Mouse (Mus musculus): Measurements from ENCODE around the gene Svop. TPM values are rescaled to one million over a fixed set of nuclear protein-coding genes. Genes with fewer than 3 reads are reported as not detected.

Svop gene
- total RNA-seq, 2 experiments from 2014 or later = 107 to 115 TPM

DNA sequence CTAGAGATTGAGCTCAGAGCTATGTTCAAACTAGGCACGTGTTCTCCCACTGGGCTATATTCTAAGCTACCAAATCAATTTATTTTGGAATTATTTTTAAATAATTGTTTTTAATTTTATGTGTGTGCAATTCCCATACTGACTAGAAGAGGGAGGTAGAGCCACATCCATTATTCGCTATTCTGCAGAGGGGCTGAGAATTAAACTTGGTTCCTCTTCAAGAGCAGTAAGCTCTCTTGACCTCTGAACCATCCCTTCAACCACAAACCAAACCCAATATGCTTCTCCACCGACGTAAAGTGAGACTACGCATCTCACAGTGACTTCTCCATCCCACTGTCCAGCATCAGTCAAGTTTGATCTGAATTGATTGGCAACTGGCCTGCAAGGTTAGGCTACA is 44.2 kb downstream of the Svop start:
- no peak for DNase-seq
- intact Hi-C loops (cut with DNase I) = loop anchor here (10.0 kb wide), 2 partner anchors 92 to 192 kb away; no protein-coding TSS in a partner anchor

DNA sequence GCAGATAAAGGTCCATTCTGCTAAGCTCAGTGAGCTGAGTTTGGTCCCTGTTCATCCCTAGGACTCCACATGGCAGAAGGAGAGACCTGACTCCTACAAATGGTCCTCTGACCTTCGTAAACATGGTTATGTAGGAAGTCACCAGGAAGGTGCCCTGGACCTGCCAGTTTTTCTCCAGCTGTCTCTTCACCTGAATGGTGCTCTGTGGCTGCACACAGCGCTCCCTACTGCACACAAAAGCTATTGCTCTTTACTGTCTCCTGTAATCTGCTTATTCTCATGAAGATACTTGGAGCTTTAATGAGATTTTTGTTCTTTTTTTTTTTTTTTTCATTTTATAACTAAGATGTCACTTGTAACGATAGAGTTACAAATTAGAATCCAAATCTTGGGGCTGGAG is 44.8 kb downstream of the Svop start:
- DNase-seq = peak; percentile 22
- intact Hi-C loops (cut with DNase I) = loop anchor here (10.0 kb wide), 2 partner anchors 92 to 192 kb away; no protein-coding TSS in a partner anchor

DNA sequence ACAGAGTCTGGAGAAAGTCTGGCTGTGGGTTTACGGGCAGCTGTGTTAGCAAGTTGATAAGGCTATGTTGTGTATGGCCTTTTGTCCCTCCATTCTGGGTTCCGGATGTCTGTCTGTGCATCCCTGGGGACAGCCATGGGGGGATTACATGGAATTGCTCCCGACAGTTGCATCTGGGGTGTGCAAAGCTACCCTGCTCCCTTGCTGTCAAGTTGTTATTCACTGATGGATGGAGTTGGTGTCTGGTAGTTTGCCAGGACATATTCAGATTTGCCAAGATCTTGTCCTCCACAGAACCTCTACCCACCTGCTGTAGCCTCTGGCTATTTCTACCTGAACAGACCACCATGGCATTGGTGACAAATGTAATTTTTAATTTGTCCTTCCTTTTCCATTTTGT is 45.2 kb downstream of the Svop start:
- intact Hi-C loops (cut with DNase I) = loop anchor here (10.0 kb wide), 2 partner anchors 91 to 191 kb away; no protein-coding TSS in a partner anchor
- DNase-seq = peak; percentile 57

DNA sequence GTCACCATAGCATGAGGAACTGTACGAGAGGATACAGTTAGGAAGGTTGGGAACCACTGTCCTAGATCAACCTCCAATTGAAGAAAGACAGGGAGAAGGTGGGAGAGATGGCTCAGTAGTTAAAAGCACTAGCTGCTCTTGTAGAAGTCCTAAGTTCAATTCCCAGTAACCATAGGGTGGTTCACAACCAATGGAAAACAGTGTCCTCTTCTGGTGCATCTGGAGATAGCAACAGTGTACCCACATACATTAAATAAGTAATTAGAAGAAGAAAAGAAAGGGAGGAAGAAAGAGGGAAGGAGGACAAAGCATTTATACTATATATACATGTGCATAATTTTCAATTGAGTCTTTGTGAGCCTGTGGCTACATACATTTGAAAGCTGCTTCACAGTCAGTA is 46.2 kb downstream of the Svop start:
- DNase-seq = no peak
- intact Hi-C loops (cut with DNase I) = loop anchor here (10.0 kb wide), 2 partner anchors 90 to 190 kb away; no protein-coding TSS in a partner anchor

DNA sequence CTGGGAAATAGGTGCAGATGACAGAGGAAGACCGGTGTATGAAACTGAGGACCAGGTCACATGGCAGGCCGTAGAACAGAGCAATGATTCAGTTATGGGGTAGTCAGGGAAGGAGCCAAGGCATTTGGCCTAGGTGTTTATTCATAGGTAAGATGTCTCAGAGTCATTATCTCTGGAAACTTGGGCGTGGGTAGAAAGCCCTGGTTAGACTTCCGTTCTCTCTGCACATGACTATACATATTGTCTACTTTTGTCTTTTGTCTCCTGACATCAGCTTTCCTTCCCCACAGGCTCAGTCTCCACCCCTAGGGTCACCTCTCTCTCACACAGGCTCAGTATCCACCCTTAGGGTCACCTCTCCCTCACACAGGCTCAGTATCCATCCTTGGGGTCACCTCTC is 47.6 kb downstream of the Svop start:
- intact Hi-C loops (cut with DNase I) = loop anchor here (10.0 kb wide), 2 partner anchors 89 to 189 kb away; no protein-coding TSS in a partner anchor
- no peak for DNase-seq

DNA sequence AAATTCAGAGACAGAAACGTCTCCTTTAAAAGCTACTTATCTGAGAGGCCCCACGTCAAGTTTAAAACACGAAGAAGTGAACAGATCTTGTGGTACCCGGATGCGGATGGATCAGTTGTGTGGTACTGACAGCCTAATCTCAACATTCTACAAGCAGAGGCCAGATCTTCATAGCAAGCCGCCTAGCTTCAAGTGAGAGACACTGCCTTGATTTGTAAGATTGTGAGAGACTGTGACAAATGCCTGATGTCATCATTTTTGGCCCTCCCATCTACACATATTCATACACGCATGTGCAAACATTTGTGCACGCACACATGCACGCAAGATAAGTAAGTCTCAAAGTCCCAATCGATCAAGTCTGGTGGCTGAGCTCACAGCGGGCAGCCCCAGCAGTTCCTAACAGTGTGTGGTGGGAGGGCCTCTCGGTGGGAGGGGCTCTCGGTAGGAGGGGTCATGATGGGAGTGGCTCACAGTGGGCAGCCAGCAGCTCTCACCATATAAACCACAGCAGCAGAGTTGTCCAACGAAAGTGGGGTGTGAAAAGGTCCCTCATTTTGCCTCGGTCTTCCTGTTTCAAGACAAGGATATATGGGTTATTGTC is 49.9 kb downstream of the Svop start:
- intact Hi-C loops (cut with DNase I) = loop anchor here (10.0 kb wide), 2 partner anchors 87 to 187 kb away; no protein-coding TSS in a partner anchor
- DNase-seq = no peak

DNA sequence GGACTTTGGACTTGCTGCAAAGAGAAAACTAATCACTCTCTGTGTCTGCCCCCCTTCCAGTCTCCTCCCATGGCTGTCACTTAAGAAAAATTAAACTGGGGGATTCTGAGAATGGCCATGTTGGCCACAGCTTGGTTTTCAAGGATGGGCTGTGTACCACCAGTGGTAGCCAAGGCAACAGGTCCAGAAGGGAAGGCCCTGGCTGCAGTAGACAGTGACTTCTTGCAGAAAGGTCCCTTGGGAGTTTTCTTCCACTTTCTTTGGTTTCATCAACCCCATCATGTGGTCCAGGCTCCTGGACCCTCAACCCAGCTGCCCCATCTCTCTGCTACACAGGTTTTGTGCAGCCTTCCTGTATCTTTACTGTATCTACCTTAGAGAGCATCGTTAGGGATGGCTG is 50.5 kb downstream of the Svop start:
- DNase-seq = no peak
- intact Hi-C loops (cut with DNase I) = loop anchor here (10.0 kb wide), 2 partner anchors 86 to 186 kb away; no protein-coding TSS in a partner anchor

DNA sequence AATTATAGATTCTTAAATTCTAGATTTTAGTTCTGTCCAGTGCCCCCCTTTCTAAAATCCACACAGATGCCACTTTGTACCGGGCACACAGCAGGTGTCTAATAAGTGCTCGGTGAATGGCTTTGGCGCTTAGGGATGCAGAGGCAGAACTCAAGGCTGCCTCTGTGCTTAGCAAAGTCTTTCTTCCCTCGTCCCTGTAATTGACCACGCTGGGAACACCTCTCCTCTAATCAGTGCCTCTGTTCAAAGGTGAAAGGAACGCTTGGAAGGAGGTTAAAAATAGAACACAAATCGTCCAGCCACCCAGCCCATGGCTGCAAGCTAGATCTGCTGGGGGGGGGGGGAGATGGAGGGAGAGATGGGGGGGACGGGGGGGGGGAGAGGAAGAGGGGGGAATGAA is 50.9 kb downstream of the Svop start:
- intact Hi-C loops (cut with DNase I) = loop anchor here (10.0 kb wide), 2 partner anchors 86 to 186 kb away; no protein-coding TSS in a partner anchor
- DNase-seq = no peak

DNA sequence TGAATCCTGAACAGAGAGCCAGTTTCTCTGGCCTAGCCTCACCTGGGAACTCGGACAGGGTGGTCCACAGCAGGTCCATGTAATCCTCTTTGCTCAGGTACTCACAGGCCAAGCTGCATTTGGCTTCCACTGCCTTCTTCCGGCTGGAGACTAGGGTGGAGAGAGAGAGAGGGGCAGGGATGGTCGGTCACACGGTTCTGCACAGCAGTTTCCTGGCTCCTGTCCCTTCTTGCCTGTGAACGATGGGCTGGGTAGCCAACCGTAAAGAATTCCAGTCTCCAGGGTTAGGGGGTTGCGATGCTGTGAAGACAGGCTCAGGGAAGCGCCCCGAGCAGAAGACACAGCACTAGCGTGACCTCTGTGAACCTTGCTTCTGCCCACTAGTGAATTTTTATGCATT is 56.3 kb downstream of the Svop start:
- intact Hi-C loops (cut with DNase I) = no loop called here
- peak; percentile 65 for DNase-seq

DNA sequence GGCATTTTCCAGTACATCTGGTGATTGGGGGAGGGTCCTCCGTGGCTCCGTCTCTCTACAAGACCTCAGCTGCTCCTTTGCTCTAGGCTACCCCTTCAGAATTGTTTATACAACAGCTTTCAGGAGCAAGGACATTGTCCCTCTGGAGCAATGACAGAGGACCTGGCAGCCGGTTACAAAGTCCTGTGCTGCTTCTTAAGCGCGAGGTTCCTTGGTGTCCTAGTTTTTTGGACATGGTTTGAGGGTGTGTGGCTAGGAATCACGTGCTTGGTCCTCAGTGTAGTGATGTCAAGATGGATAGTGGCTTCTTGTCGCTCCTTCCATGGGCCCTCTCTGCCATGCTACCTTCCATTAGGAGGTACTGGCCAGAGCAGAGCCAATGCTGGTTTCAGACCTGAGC is 57.0 kb downstream of the Svop start:
- DNase-seq = no peak

DNA sequence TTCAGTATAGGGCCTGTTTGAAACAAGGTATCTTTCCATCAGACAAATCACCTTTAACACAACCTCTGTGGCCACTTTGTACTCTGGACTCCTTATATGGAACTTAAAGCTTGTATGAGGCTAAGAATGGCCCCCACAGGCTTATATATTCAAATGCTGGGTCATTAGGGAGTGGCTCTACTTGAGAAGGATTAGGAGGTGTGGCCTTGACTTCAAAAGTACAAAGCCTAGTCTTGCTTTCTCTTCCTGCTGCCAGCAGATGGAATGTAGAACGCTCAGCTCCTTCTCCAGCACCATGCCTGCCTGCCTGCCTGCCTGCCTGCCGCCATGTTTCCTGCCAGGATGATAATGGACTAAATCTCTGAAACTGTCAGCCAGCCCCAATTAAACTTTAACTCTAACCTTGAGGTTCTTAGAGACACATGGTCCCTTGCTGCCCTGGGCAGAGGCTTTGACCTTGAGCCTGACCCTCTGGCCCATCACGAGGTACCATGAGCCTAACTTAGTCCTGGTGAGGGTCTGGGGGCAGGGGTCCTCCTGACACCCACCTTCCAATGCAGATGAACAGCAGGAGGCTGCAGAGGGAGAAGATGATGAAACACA is 59.1 kb downstream of the Svop start:
- intact Hi-C loops (cut with DNase I) = no loop called here
- DNase-seq = no peak

More for the DNA sequence above, 57.0 kb downstream of the Svop start:
- intact Hi-C loops (cut with DNase I) = no loop called here

DNA sequence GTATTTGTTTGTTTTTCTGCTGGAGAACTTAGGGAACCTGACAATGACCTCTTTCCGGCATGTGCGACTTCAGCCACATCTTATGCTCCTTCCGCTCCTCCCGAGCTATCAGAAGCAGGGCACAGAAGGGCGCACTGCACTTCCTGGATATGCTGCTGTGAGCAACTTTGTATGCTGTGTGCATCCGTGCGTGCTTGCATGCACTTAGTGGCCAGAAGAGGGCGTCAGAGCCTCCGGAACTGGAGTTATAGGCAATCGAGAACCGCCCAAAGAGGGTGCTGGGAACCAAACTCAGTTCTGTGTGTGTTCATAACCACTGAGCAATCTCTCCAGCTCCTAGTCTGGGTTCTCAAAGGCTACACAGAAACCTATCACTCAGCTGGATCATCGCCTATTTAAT is 60.7 kb downstream of the Svop start:
- intact Hi-C loops (cut with DNase I) = no loop called here
- DNase-seq = no peak

DNA sequence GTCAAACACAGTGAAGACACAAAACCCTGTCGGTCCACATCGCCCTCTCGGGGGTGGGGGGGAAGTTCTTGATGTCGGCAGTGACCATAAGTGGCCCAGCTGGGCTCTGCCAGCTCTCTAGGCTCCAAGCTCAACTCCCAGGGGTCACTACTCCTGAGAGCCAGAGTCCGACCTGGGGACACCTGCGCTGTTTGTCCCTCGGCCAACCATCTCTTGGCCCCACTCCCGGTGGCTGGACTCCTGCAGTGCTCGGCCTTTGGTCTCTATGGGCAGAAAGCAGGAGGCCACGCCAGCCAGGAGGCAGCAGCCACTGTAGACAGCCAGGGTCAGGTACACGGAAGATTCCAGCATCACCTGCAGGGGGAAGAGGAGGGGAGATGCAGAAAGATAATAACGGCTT is 63.3 kb downstream of the Svop start:
- no peak for DNase-seq
- intact Hi-C loops (cut with DNase I) = no loop called here

DNA sequence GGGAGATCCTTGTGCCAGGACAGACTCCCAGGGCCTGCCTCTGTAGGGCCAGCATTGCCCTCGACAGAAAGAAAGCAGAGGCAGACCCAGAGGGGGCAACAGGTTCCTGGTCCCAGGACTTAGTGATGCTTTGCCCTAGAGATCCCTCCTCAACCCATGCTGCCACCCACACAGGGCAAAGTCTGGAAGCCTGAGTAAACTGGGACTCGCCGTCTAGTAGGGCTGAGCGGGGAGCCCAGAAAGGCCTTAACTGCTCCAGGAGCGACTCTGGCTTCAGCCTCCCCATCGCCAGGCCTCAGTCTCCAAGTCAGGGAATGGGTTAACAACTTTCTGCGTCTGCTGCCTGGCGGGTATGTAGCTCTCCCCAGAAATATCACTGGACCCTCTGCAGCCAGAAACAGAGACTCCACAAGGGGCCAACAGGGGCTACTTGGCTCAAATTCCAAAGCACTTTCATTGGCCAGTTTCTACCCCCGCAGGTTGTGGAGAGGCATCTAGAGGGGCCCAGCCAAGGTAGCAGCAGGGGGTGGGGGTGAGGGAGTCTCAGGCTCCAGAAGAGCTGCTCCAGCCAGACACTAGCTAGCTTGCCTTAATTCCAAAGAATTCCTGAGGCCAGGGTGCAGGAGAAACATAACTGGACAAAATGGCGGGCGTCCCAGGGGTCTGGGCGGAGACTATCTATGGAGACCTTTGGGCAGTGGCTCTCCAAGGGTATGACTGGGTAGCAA is 64.0 kb downstream of the Svop start:
- DNase-seq = no peak
- intact Hi-C loops (cut with DNase I) = no loop called here

DNA sequence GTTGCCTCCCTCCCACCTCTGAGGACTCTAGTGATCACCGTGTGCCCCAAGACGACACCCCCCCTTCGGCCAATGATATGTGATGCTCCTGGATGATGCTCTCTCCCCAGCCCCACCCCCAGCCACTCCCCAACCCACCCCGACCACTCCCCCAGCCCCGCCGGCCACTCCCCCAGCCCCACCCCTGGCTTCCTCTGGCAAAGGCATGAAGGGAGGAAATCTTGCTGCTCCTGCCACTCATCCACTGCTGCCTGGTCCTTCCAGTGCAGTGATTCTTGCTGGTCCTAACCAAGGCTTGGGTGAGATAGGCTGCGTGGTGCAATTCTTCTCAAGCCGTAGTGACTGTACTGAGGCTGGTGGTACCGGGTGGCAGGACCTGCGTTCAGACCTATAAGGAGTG is 66.5 kb downstream of the Svop start:
- intact Hi-C loops (cut with DNase I) = no loop called here

DNA sequence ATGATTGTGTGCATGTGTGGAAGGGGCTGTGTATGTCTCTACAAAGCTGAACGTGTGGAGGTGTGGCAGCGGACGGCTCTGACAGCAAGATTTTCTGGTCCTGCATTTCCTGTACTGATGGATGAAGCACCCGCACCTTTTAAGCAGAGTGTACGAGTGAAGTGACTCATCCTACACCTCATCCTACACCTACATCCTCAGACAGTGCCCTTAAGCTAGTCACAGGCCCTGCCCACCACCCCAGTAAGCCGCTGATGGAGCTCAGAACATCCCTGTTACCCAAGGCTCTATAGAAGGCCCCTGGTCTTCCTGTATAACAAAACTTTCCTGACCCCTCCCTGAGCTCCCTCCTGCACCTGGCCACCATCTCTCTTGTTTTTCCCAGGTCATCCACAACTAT is 67.0 kb downstream of the Svop start:
- intact Hi-C loops (cut with DNase I) = no loop called here
- DNase-seq = no peak

More for the DNA sequence above, 66.5 kb downstream of the Svop start:
- no peak for DNase-seq

DNA sequence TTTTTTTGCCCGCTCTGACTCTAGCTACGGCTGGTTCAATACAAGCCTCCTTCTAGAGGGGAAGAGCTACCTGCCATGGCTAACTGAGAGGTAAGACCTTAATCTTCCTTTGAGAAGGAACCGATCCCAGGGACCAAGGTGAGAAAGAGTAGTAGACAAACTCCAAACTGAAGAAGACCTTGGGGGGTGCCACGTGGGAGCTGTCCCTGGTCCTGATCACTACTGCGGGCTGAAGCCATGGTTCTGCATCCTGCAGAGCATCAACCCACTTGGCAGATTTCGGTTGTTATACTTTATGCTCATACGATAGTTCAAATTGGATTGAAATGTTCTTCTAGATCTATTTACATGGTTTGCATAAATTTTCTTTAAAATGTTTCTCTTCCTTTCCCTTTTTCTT is 76.2 kb downstream of the Svop start:
- intact Hi-C loops (cut with DNase I) = no loop called here
- no peak for DNase-seq

DNA sequence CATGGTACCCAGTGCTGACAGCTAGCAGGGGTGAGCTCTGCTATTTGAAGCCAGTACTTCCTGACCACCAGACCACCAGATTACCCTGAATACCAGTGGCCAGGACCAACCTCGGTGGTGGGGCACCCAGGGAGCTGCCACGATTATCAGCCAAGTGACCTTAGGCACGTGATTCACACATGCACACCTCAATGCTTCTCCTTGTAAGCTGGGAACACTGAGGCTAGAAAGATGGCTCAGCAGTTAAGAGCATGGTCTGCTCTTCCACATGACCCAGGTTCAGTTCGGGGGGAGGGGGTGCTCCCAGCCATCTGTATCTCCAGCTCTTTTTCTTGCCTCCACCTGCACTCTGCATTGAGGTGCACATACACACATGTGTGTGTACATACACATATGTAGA is 82.3 kb downstream of the Svop start:
- DNase-seq = no peak
- intact Hi-C loops (cut with DNase I) = no loop called here

DNA sequence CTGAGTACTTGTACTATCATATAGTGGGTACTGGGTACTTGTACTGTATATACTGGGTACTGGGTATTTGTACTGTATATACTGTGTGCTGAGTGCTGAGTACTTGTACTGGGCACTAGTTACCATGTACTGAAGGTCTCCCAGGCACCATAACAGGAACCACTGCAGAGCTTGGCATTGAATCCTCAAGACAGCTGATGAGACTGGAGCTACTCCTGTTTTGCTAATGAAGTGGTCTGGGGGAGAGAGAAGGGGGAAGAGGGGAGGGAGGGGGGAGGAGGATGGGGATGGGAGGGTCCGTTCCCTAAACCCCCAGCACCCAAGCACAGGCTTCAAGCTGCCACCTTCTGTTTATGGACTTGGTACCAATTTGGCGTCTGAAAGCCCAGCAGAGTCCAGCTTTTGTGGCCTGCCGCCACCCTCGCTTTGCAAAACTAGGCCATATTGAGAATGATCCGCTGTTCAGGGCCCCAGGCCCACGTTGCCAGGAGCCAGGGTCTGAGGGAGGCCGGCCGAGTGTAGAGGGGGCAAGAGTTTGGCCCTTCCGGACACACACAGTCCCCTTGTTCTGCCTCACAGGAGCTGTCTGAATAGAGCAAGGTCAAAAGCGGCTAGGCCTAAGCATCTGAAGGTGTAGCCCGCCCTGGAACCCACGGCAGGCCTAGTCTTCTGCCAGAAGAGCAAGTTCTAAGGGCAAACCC is 83.5 kb downstream of the Svop start:
- DNase-seq = no peak
- intact Hi-C loops (cut with DNase I) = no loop called here

DNA sequence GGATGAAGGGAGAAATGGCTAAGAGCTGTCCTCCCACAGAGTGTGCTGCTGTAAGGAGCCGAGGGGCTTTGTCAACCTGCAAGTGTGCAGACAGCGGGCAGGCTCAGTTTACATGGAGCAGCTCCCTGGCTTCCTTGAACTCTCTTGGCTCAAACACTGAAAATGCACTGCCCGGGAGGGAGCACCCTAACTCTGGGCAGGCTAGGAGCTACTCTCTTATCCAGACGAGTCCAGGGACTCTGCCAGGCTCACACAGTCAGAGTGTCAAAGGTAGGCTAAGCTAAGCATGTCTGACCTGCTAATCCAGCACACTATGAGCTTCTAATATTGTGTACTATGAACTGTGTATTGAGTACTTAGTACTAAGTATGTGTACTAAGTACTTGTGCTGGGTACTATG is 84.4 kb downstream of the Svop start:
- DNase-seq = no peak
- intact Hi-C loops (cut with DNase I) = no loop called here

DNA sequence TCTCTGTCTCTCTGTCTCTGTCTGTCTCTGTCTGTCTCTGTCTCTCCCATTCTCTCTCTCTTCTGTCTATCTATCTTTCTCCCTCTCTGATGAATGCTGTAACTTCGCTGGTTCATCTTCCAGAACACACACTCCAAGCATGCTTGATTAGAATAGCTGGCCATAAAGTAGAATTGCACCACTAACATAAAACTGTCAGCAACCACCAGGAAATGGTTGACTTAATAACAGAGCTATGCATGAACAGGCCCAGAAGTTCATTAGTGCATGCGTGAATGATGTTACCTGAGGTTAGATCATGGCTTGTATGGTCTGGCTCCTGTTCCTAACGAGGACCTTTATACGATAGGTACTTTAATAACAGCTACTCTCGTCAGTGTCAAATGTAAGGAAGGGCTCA is 86.3 kb downstream of the Svop start:
- intact Hi-C loops (cut with DNase I) = no loop called here
- no peak for DNase-seq

All from left cerebral cortex, postnatal 4 days (tissue).